Mouse (Mus musculus) liver, embryonic 13.5 days (tissue): ENCODE data around the gene Lhx2. TPM values are rescaled to one million over a fixed set of nuclear protein-coding genes. Genes with fewer than 3 reads are reported as not detected.
A peak's percentile ranks its signal among the peaks of the same experiment; 100 is the strongest.

Experiments
- ATAC-seq: fragments of 200-750 bp; cut with Nextera tagmentation; 2 replicates; pipeline ENCODE4 v1.8.0; 2017; ENCODE audit warnings: low read depth, mild to moderate bottlenecking, moderate number of reproducible peaks, moderate library complexity
- DNase-seq: peaks from one replicate; pipeline ENCODE4 v3.0.0; 2022
- H3K27ac ChIP-seq: fragments of 300-500 bp; sonication (generic); 2 replicates; pipeline ENCODE4 v1.5.1; 2015; ENCODE audit warnings: moderate library complexity, mild to moderate bottlenecking, inconsistent platforms
- H3K27me3 ChIP-seq: fragments of 300-500 bp; sonication (generic); 2 replicates; pipeline ENCODE4 v1.6.1; 2015; ENCODE audit warnings: mild to moderate bottlenecking, inconsistent platforms
- H3K36me3 ChIP-seq: fragments of 300-500 bp; sonication (generic); 2 replicates; pipeline ENCODE4 v1.6.1; 2015; ENCODE audit warnings: mild to moderate bottlenecking, inconsistent platforms
- H3K4me1 ChIP-seq: fragments of 300-500 bp; sonication (generic); replicated peaks from 2 replicates; pipeline ENCODE4 v1.6.1; 2015; ENCODE audit warnings: inconsistent platforms
- H3K4me2 ChIP-seq: fragments of 300-500 bp; sonication (generic); 2 replicates; pipeline ENCODE4 v1.6.1; 2015; ENCODE audit warnings: inconsistent platforms, mild to moderate bottlenecking, moderate library complexity
- H3K4me3 ChIP-seq: fragments of 300-500 bp; sonication (generic); replicated peaks from 2 replicates; pipeline ENCODE4 v1.5.1; 2015; ENCODE audit warnings: mild to moderate bottlenecking, inconsistent platforms
- H3K9ac ChIP-seq: fragments of 300-500 bp; sonication (generic); 2 replicates; pipeline ENCODE4 v1.6.1; 2015; ENCODE audit warnings: mild to moderate bottlenecking, inconsistent platforms
- H3K9me3 ChIP-seq: fragments of 300-500 bp; sonication (generic); replicated peaks from 2 replicates; pipeline ENCODE4 v1.6.1; 2016; ENCODE audit warnings: inconsistent platforms
- WGBS: fragments of 180-500 bp; shearing (Covaris S2); methylation state at CpG from one replicate; pipeline ENCODE4 v1.1.7; 2015; ENCODE audit not compliant: insufficient replicate concordance; 5-methylcytosine and 5-hydroxymethylcytosine counted together
- polyA plus RNA-seq: library from polyadenylated mRNA; unstranded; fragments of >200 nt; fragmentation: Nextera tagmentation; extraction: Ambion mirVana; gene quantifications from 2 replicates; pipeline ENCODE4 v1.2.1, GENCODE M21; 2015

Lhx2 gene
- polyA plus RNA-seq, 1 experiment from 2014 or later = 2.9 TPM

DNA sequence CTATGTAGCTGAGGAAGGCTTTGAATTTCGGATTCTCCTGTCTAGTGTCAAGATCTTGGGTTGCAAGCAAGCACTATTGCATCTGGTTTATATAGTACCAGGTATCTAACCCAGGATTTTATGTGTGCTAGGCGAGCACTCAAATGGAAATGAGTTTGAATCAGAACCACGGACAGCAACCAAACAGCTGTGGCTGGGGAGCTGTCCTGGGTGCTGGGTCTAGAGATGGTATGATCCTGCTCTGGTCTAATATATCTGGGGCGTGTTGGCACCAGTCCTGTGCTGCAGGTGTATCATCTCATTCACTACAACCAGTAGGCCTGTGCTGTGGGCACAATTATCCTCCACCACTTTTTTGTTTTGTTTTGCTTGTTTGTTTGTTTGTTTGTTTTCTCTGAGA is 78.9 kb downstream of the Lhx2 start:
- no peak overlapping the region for H3K9ac ChIP-seq
- H3K4me2 ChIP-seq = no peak overlapping the region
- no peaks in the 10 kb centered on the region for H3K27me3 ChIP-seq
- H3K9me3 ChIP-seq = no peaks in the 10 kb centered on the region
- no peaks in the 10 kb centered on the region for H3K36me3 ChIP-seq
- H3K27ac ChIP-seq = no peak overlapping the region
- peak; percentile 8 for DNase-seq
- no peaks in the 10 kb centered on the region for H3K4me1 ChIP-seq
- WGBS = 11% methylated on average over 4 of the region's 4 CpGs
- no peak for ATAC-seq
- no peak overlapping the region for H3K4me3 ChIP-seq

Other genes starting within 250 kb of the Lhx2 start
- 7.6 and 8.8 TPM in 2 replicates for gene Dennd1a, start 51.9 kb upstream of the Lhx2 start, polyA plus RNA-seq
- 29.9 and 38.3 TPM in 2 replicates for gene Nek6, start 172.4 kb downstream of the Lhx2 start, polyA plus RNA-seq